Mouse (Mus musculus) liver, postnatal 0 days (tissue): ENCODE results near the gene Cldn8. TPM values are rescaled to one million over a fixed set of nuclear protein-coding genes. Genes with fewer than 3 reads are reported as not detected.
A peak's percentile ranks its signal among the peaks of the same experiment; 100 is the strongest.

Experiments
- ATAC-seq: fragments of 200-750 bp; cut with Nextera tagmentation; 2 replicates; pipeline ENCODE4 v1.8.0; 2017; ENCODE audit warnings: mild to moderate bottlenecking, moderate library complexity
- DNase-seq: peaks from one replicate; pipeline ENCODE4 v3.0.0-alpha.2; 2016
- H3K27ac ChIP-seq: fragments of 300-500 bp; sonication (generic); 2 replicates; pipeline ENCODE4 v1.5.1; 2014; ENCODE audit warnings: antibody characterized with exemption, moderate library complexity, mild to moderate bottlenecking, low read depth
- H3K27me3 ChIP-seq: fragments of 300-500 bp; sonication (generic); 2 replicates; pipeline ENCODE4 v1.6.1; 2014; ENCODE audit warnings: low read length, control low read depth, mixed read lengths; ENCODE audit not compliant: insufficient read depth
- H3K36me3 ChIP-seq: fragments of 300-500 bp; sonication (generic); replicated peaks from 2 replicates; pipeline ENCODE4 v1.6.1; 2014; ENCODE audit warnings: mild to moderate bottlenecking, control low read depth, low read length, moderate library complexity, mixed read lengths; ENCODE audit not compliant: insufficient read depth
- H3K4me1 ChIP-seq: fragments of 300-500 bp; sonication (generic); 2 replicates; pipeline ENCODE4 v1.6.1; 2014; ENCODE audit warnings: antibody characterized with exemption, mild to moderate bottlenecking, control low read depth; ENCODE audit not compliant: insufficient read depth
- H3K4me2 ChIP-seq: fragments of 300-500 bp; sonication (generic); 2 replicates; pipeline ENCODE4 v1.6.1; 2014; ENCODE audit warnings: low read depth, mild to moderate bottlenecking, low read length, moderate library complexity, mixed read lengths
- H3K4me3 ChIP-seq: fragments of 300-500 bp; sonication (generic); 2 replicates; pipeline ENCODE4 v1.5.1; 2014; ENCODE audit warnings: low read depth, low read length
- H3K9ac ChIP-seq: fragments of 300-500 bp; sonication (generic); replicated peaks from 2 replicates; pipeline ENCODE4 v1.6.1; 2014; ENCODE audit warnings: mild to moderate bottlenecking, moderate library complexity
- H3K9me3 ChIP-seq: fragments of 300-500 bp; sonication (generic); 2 replicates; pipeline ENCODE4 v1.6.1; 2016; ENCODE audit warnings: mild to moderate bottlenecking, control low read depth, low read length, mixed read lengths
- CTCF ChIP-seq: sonication (generic); IDR thresholded peaks from 2 replicates; pipeline ENCODE4 v1.5.1; 2016; ENCODE audit warnings: antibody characterized with exemption, low read depth
- EP300 ChIP-seq: IDR thresholded peaks from 2 replicates; pipeline ENCODE4 v1.6.1; 2016; ENCODE audit warnings: antibody characterized with exemption, low read depth, mild to moderate bottlenecking
- WGBS: fragments of 180-500 bp; shearing (Covaris S2); extraction: QIAGEN DNeasy Blood & Tissue Kit; methylation state at CpG from one replicate; pipeline ENCODE4 v1.1.7; 2014; ENCODE audit not compliant: insufficient replicate concordance; 5-methylcytosine and 5-hydroxymethylcytosine counted together
- polyA plus RNA-seq: library from polyadenylated mRNA; unstranded; fragments of >200 nt; fragmentation: Nextera tagmentation; extraction: Ambion mirVana; gene quantifications from 2 replicates; pipeline ENCODE4 v1.2.1, GENCODE M21; 2015

The Cldn8 gene
- polyA plus RNA-seq, 1 experiment from 2014 or later = 0.13 TPM

DNA sequence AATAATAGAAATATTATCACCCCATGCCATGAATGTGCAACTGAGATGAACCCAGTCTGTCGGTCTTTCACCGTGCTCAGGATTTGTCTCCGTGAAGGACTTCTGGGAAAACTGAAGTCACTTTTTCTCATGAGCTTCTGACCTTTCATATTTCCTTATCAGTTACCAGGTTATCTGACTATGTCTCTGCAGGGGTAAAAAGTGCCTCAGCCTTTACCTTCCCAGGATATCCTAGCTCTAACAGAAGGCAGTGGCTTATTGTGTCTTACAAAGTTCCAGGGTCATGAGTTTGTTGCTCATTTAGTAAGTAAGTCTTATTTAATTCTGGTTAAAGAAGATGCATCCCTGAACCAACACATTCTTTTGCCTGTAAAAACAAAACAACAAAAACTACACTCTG lies 6.7 kb upstream of the Cldn8 start:
- Histone ChIP-seq H3K9me3 (no peaks in the 10 kb centered on the region), H3K27me3 (no peaks in the 10 kb centered on the region), H3K4me3 (no peak overlapping the region), H3K4me2 (no peak overlapping the region), H3K9ac (no peak overlapping the region), H3K36me3 (no peaks in the 10 kb centered on the region), H3K4me1 (no peaks in the 10 kb centered on the region), H3K27ac (no peak overlapping the region)
- ATAC-seq (no peak), DNase-seq (no peak)
- WGBS = 83% methylated on average over 3 of the region's 3 CpGs
- TF ChIP-seq EP300 = no peak
- TF ChIP-seq CTCF = no peak

GRCm38 (mm10) chr16:88569096-88569495 lies 6.1 kb upstream of the Cldn8 start:
- DNase-seq = no peak
- TF ChIP-seq EP300 (no peak), CTCF (no peak)
- no peak overlapping the region for H3K9ac ChIP-seq
- no peaks in the 10 kb centered on the region for H3K27me3 ChIP-seq
- WGBS = 60% methylated on average over 1 of the region's 1 CpGs
- H3K27ac ChIP-seq = no peak overlapping the region
- H3K9me3 ChIP-seq = no peaks in the 10 kb centered on the region
- no peak for ATAC-seq
- no peaks in the 10 kb centered on the region for H3K4me1 ChIP-seq
- no peaks in the 10 kb centered on the region for H3K36me3 ChIP-seq
- H3K4me3 ChIP-seq = no peak overlapping the region
- H3K4me2 ChIP-seq = no peak overlapping the region

GRCm38 (mm10) chr16:88561617-88562164 lies 1.3 kb downstream of the Cldn8 start:
- WGBS = 60% methylated on average over 6 of the region's 6 CpGs
- Histone ChIP-seq H3K27ac (no peak overlapping the region), H3K9ac (no peak overlapping the region), H3K4me3 (no peak overlapping the region), H3K9me3 (no peaks in the 10 kb centered on the region), H3K4me1 (no peaks in the 10 kb centered on the region), H3K27me3 (no peaks in the 10 kb centered on the region), H3K36me3 (no peaks in the 10 kb centered on the region), H3K4me2 (no peak overlapping the region)
- no peak for TF ChIP-seq CTCF
- TF ChIP-seq EP300 = no peak
- ATAC-seq (no peak), DNase-seq (no peak)

DNA sequence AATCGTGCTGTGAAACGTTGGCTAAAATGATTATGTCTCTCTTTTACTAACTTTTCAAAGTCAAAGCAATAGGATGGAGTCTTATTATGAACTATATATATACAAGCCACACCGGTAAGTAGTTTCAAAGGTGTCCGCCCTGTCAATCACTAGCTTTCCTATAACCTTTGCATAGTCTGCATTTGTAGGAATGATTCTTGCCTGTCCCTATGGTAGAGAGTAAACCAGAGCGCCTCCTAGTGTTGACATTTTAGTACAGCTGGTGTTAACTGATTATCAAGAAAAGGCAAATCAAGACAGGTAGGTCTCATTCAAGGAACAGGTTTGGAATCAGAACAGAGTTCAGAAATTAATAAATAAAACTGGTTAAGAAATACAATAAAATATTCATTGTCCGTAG lies 20.5 kb downstream of the Cldn8 start:
- ATAC-seq (no peak), DNase-seq (no peak)
- no peaks in the 10 kb centered on the region for H3K36me3 ChIP-seq
- H3K27me3 ChIP-seq = no peaks in the 10 kb centered on the region
- H3K27ac ChIP-seq = no peak overlapping the region
- WGBS = 43% methylated on average over 6 of the region's 6 CpGs
- TF ChIP-seq CTCF = peak; percentile 67
- TF ChIP-seq EP300 = no peak
- H3K4me1 ChIP-seq = no peaks in the 10 kb centered on the region
- no peak overlapping the region for H3K9ac ChIP-seq
- H3K4me2 ChIP-seq = no peak overlapping the region
- H3K4me3 ChIP-seq = no peak overlapping the region
- H3K9me3 ChIP-seq = no peaks in the 10 kb centered on the region

GRCm38 (mm10) chr16:88539841-88540487 lies 23.0 kb downstream of the Cldn8 start:
- Histone ChIP-seq H3K4me1 (no peaks in the 10 kb centered on the region), H3K4me3 (no peak overlapping the region), H3K27me3 (no peaks in the 10 kb centered on the region), H3K4me2 (no peak overlapping the region), H3K9ac (no peak overlapping the region), H3K36me3 (no peaks in the 10 kb centered on the region), H3K9me3 (no peaks in the 10 kb centered on the region), H3K27ac (no peak overlapping the region)
- ATAC-seq (no peak), DNase-seq (no peak)
- 40% methylated on average over 3 of the region's 3 CpGs for WGBS
- TF ChIP-seq EP300 (no peak), CTCF (no peak)

- Histone ChIP-seq H3K4me2 (no peak overlapping the region), H3K9me3 (no peaks in the 10 kb centered on the region), H3K36me3 (no peaks in the 10 kb centered on the region), H3K27me3 (no peaks in the 10 kb centered on the region), H3K4me1 (no peaks in the 10 kb centered on the region), H3K27ac (no peak overlapping the region), H3K4me3 (no peak overlapping the region), H3K9ac (no peak overlapping the region)
- ATAC-seq (no peak), DNase-seq (no peak)
- TF ChIP-seq CTCF = no peak
- TF ChIP-seq EP300 = no peak
Observed at GRCm38 (mm10) chr16:88511348-88511747, 51.6 kb downstream of the Cldn8 start.

Other genes with a start within 250 kb of the Cldn8 start
- gene Cldn17, start 56.2 kb downstream of the Cldn8 start, polyA plus RNA-seq = not detected in 2 replicates
- gene Krtap24-1, start 49.1 kb upstream of the Cldn8 start, polyA plus RNA-seq = not detected in 2 replicates
- not detected in 2 replicates for gene 2310079G19Rik, start 64.5 kb upstream of the Cldn8 start, polyA plus RNA-seq
- gene Krtap26-1, start 84.6 kb upstream of the Cldn8 start, polyA plus RNA-seq = not detected in 2 replicates
- gene Krtap27-1, start 108.5 kb upstream of the Cldn8 start, polyA plus RNA-seq = not detected in 2 replicates
- gene 2310061N02Rik, start 144.8 kb upstream of the Cldn8 start, polyA plus RNA-seq = not detected in 2 replicates
- not detected in 2 replicates for gene Krtap13-1, start 165.7 kb upstream of the Cldn8 start, polyA plus RNA-seq
- gene Krtap13, start 188.5 kb upstream of the Cldn8 start, polyA plus RNA-seq = not detected in 2 replicates
- gene 2310034C09Rik, start 195.7 kb upstream of the Cldn8 start, polyA plus RNA-seq = not detected in 2 replicates
- not detected in 2 replicates for gene 2310057N15Rik, start 211.0 kb upstream of the Cldn8 start, polyA plus RNA-seq
- not detected in 2 replicates for gene Gm5965, start 214.7 kb upstream of the Cldn8 start, polyA plus RNA-seq
- gene Gm20741, start 249.0 kb upstream of the Cldn8 start, polyA plus RNA-seq = not detected in 2 replicates